9 mouse cellular contexts compared by ENCODE assay signal in the genomic region with DNA sequence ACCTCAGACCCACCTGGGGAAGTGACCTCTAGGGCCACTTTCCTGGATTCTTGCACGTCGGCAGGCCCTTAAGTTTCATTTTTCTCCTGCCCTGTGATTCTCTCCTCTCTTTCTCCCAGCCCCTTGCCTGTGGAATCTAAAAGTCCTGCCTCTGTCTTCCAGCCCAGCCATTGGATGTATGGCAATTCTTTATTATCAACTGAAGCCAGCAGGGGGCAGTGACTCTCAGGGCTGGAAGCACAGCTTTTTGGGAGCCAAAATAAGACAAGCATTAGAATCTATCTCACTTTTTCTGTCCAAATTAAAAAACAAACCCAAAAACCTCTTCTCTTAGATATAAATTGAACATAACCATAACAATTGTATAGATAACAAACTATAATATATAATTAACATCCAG. TPM values are rescaled to one million over a fixed set of nuclear protein-coding genes. Genes with fewer than 3 reads are reported as not detected.
A peak's percentile ranks its signal among the peaks of the same experiment; 100 is the strongest.
DNase-seq lines count a peak whose midpoint lies in the region; ATAC-seq and TF ChIP-seq lines count a peak whose summit lies in the region.
"Had no signal": no experiment of that assay in that cellular context is flagged by ENCODE, and none has a peak within 500 bp of the region (broad histone marks: within the 10 kb centered on the region; RNA-seq: fewer than 3 reads in every experiment).

No protein-coding gene starts in this region.

- peak; percentile 13 for DNase-seq in kidney, adult 2 months
- no peak for DNase-seq in kidney, adult 11 months
- DNase-seq in A20 (ENCODE audit: low read depth, low spot score): peak; percentile 40
- DNase-seq in embryonic facial prominence, embryonic 11.5 days (ENCODE audit: low spot score): peak; percentile 68
- peak; percentile 49 for DNase-seq in lung, postnatal 36 days
- DNase-seq in cerebellum, postnatal 36 days: no peak

- no peak for TF ChIP-seq EP300 in ES-Bruce4 (IDR thresholded peaks at IDR 0.05; ENCODE audit: insufficient read depth, low read depth, low read length)

- no peak for TF ChIP-seq POLR2A in kidney, adult 2 months (IDR thresholded peaks at IDR 0.05; ENCODE audit: low read depth, low read length)
- no peak for TF ChIP-seq POLR2A in ES-Bruce4 (IDR thresholded peaks at IDR 0.05; ENCODE audit: insufficient read depth, low read length)

- no peak overlapping the region for H3K4me3 ChIP-seq in kidney, adult 2 months (ENCODE audit: insufficient read depth, low read depth, low read length)
- H3K4me3 ChIP-seq in ES-Bruce4 (ENCODE audit: low read depth, low read length): no peak overlapping the region
- H3K4me3 ChIP-seq in embryonic facial prominence, embryonic 11.5 days (ENCODE audit: low read depth, low read length): no peak overlapping the region
- H3K4me3 ChIP-seq: heart, embryonic 13.5 days; myocyte had no signal

- ATAC-seq in embryonic facial prominence, embryonic 11.5 days (replicated peaks; ENCODE audit: insufficient number of reproducible peaks, low FRiP score, low TSS enrichment, low read depth): no peak

- no peak overlapping the region for H3K9ac ChIP-seq in ES-Bruce4 (ENCODE audit: low read depth, poor library complexity, severe bottlenecking)
- no peak overlapping the region for H3K9ac ChIP-seq in embryonic facial prominence, embryonic 11.5 days (replicated peaks; ENCODE audit: low read length)
- H3K9ac ChIP-seq: heart, embryonic 13.5 days had no signal

- TF ChIP-seq CTCF in kidney, adult 2 months (conservative IDR thresholded peaks at IDR 0.05; ENCODE audit: insufficient read depth, insufficient read length, low read depth, low read length): peak; percentile 46
- TF ChIP-seq CTCF in ES-Bruce4 (IDR thresholded peaks at IDR 0.05; ENCODE audit: low read depth, low read length): peak; percentile 32

- no peaks in the 10 kb centered on the region for H3K4me1 ChIP-seq in kidney, adult 2 months (ENCODE audit: control insufficient read depth, insufficient read depth, low read length)
- H3K4me1 ChIP-seq in ES-Bruce4 (ENCODE audit: control insufficient read depth, insufficient read depth, low read length): no peaks in the 10 kb centered on the region
- no peaks in the 10 kb centered on the region for H3K4me1 ChIP-seq in embryonic facial prominence, embryonic 11.5 days (ENCODE audit: control insufficient read depth, insufficient read depth, low read length)
- H3K4me1 ChIP-seq: heart, embryonic 13.5 days had no signal

- H3K9me3 ChIP-seq in ES-Bruce4 (replicated peaks; ENCODE audit: control insufficient read depth, insufficient read depth, low read length, poor library complexity, severe bottlenecking): no peaks in the 10 kb centered on the region
- no peaks in the 10 kb centered on the region for H3K9me3 ChIP-seq in embryonic facial prominence, embryonic 11.5 days (replicated peaks; ENCODE audit: control insufficient read depth, low read length)
- H3K9me3 ChIP-seq: heart, embryonic 13.5 days had no signal

- WGBS in kidney, adult 2 months: 81% methylated on average over 2 of the region's 2 CpGs
- 90% methylated on average over 2 of the region's 2 CpGs for WGBS in embryonic facial prominence, embryonic 11.5 days

- H3K36me3 ChIP-seq in kidney, adult 2 months (ENCODE audit: control insufficient read depth, insufficient read depth, low read length): peaks cover 6% of the 10 kb centered on the region
- peaks cover 65% of the 10 kb centered on the region for H3K36me3 ChIP-seq in ES-Bruce4 (ENCODE audit: control insufficient read depth, insufficient read depth, low read length, poor library complexity, severe bottlenecking)
- peaks cover 15% of the 10 kb centered on the region for H3K36me3 ChIP-seq in embryonic facial prominence, embryonic 11.5 days (replicated peaks; ENCODE audit: control insufficient read depth, insufficient read depth, low read depth, low read length)

- H3K4me2 ChIP-seq in embryonic facial prominence, embryonic 11.5 days (ENCODE audit: low read depth, low read length): no peak overlapping the region
- H3K4me2 ChIP-seq: heart, embryonic 13.5 days had no signal

- H3K27me3 ChIP-seq in kidney, adult 2 months (replicated peaks; ENCODE audit: control insufficient read depth, insufficient read depth, low read length): no peaks in the 10 kb centered on the region
- H3K27me3 ChIP-seq in ES-Bruce4 (ENCODE audit: control insufficient read depth, insufficient read depth, low read length, poor library complexity, severe bottlenecking): no peaks in the 10 kb centered on the region
- no peaks in the 10 kb centered on the region for H3K27me3 ChIP-seq in embryonic facial prominence, embryonic 11.5 days (ENCODE audit: control insufficient read depth, insufficient read depth, low read length)
- H3K27me3 ChIP-seq: heart, embryonic 13.5 days had no signal

- no peak overlapping the region for H3K27ac ChIP-seq in kidney, adult 2 months (ENCODE audit: insufficient read depth, low read depth, low read length)
- H3K27ac ChIP-seq in ES-Bruce4 (ENCODE audit: insufficient read depth, low read length): no peak overlapping the region
- H3K27ac ChIP-seq in embryonic facial prominence, embryonic 11.5 days (replicated peaks; ENCODE audit: low read depth, low read length): no peak overlapping the region
- H3K27ac ChIP-seq: heart, embryonic 13.5 days had no signal

RNA-seq across cellular contexts. Expression of gene Cdc27, which starts 39.8 kb away (rescaled TPM):
- 5.2 and 6.1 TPM in 2 replicates for polyA plus RNA-seq in kidney, adult 2 months (2012; rRNA removed)
- 92.9 and 95.2 TPM in 2 replicates for polyA plus RNA-seq in ES-Bruce4 (2011; ENCODE audit: insufficient read depth, insufficient read length, low read depth, missing spikeins)
- 63.2 and 70.6 TPM in 2 replicates for polyA plus RNA-seq in embryonic facial prominence, embryonic 11.5 days (2014; fragmentation: Nextera tagmentation; extraction: Ambion mirVana)

RNA-seq across cellular contexts. Expression of gene Myl4, which starts 39.9 kb away (rescaled TPM):
- polyA plus RNA-seq in kidney, adult 2 months (2012; rRNA removed): 2.0 and 2.6 TPM in 2 replicates
- polyA plus RNA-seq in ES-Bruce4 (2011; ENCODE audit: insufficient read depth, insufficient read length, low read depth, missing spikeins): 3.8 and 4.3 TPM in 2 replicates
- 4.2 and 16.4 TPM in 2 replicates for polyA plus RNA-seq in embryonic facial prominence, embryonic 11.5 days (2014; fragmentation: Nextera tagmentation; extraction: Ambion mirVana)

RNA-seq across cellular contexts. Expression of gene Kansl1, which starts 41.9 kb away (rescaled TPM):
- 51.8 and 63.7 TPM in 2 replicates for polyA plus RNA-seq in kidney, adult 2 months (2012; rRNA removed)
- polyA plus RNA-seq in ES-Bruce4 (2011; ENCODE audit: insufficient read depth, insufficient read length, low read depth, missing spikeins): 81.7 and 83.9 TPM in 2 replicates
- 33.2 and 33.3 TPM in 2 replicates for polyA plus RNA-seq in embryonic facial prominence, embryonic 11.5 days (2014; fragmentation: Nextera tagmentation; extraction: Ambion mirVana)

Comparison
In these comparisons a context has a peak if more than half of its experiments do, and no peak if none do; other contexts are left out.
1. DNase-seq: peak in kidney, adult 2 months (single experiment), A20 (single experiment), embryonic facial prominence, embryonic 11.5 days (single experiment) and lung, postnatal 36 days (single experiment); none in kidney, adult 11 months (single experiment) and cerebellum, postnatal 36 days (0 of 2).